Mouse (Mus musculus) intestine, embryonic 16.5 days (tissue): ENCODE measurements around the gene Bclaf3. TPM values are rescaled to one million over a fixed set of nuclear protein-coding genes. Genes with fewer than 3 reads are reported as not detected.
"Not testable (repeated sequence)": the region's sequence is repeated elsewhere in the genome, so short reads cannot be mapped to it uniquely, and the experiment has no call there.

ENCODE experiments used
- ATAC-seq: fragments of 200-750 bp; cut with Nextera tagmentation; 2 replicates; pipeline ENCODE4 v1.8.0; 2017; ENCODE audit warnings: moderate TSS enrichment, moderate library complexity
- H3K27ac ChIP-seq: fragments of 300-500 bp; sonication (generic); 2 replicates; pipeline ENCODE4 v1.5.1; 2014; ENCODE audit warnings: mild to moderate bottlenecking, low read length
- H3K27me3 ChIP-seq: fragments of 300-500 bp; sonication (generic); replicated peaks from 2 replicates; pipeline ENCODE4 v1.6.1; 2014; ENCODE audit warnings: low read length, control low read depth, mixed read lengths; ENCODE audit not compliant: control insufficient read depth, insufficient read depth
- H3K36me3 ChIP-seq: fragments of 300-500 bp; sonication (generic); 2 replicates; pipeline ENCODE4 v1.6.1; 2014; ENCODE audit warnings: low read length, control low read depth; ENCODE audit not compliant: control insufficient read depth, insufficient read depth
- H3K4me1 ChIP-seq: fragments of 300-500 bp; sonication (generic); 2 replicates; pipeline ENCODE4 v1.6.1; 2014; ENCODE audit warnings: low read length, control low read depth, mixed read lengths; ENCODE audit not compliant: control insufficient read depth, insufficient read depth
- H3K4me2 ChIP-seq: fragments of 300-500 bp; sonication (generic); 2 replicates; pipeline ENCODE4 v1.6.1; 2014; ENCODE audit warnings: low read depth, low read length, control low read depth
- H3K4me3 ChIP-seq: fragments of 300-500 bp; sonication (generic); 2 replicates; pipeline ENCODE4 v1.5.1; 2014; ENCODE audit warnings: mild to moderate bottlenecking, low read length
- H3K9ac ChIP-seq: fragments of 300-500 bp; sonication (generic); 2 replicates; pipeline ENCODE4 v1.6.1; 2014; ENCODE audit warnings: low read depth, low read length
- H3K9me3 ChIP-seq: fragments of 300-500 bp; sonication (generic); 2 replicates; pipeline ENCODE4 v1.6.1; 2016; ENCODE audit warnings: low read length, control low read depth; ENCODE audit not compliant: control insufficient read depth
- WGBS: fragments of 180-500 bp; shearing (Covaris S2); extraction: QIAGEN DNeasy Blood & Tissue Kit; methylation state at CpG from one replicate; pipeline ENCODE4 v1.1.7; 2014; 5-methylcytosine and 5-hydroxymethylcytosine counted together
- polyA plus RNA-seq: library from polyadenylated mRNA; unstranded; fragments of >200 nt; fragmentation: Nextera tagmentation; extraction: Ambion mirVana; gene quantifications from 2 replicates; pipeline ENCODE4 v1.2.1, GENCODE M21; 2015

The Bclaf3 gene
- polyA plus RNA-seq: 10.2 and 10.8 TPM in 2 replicates

- no peak within 1 kb of the TSS for H3K4me2 ChIP-seq
- no peak within 1 kb of the TSS for H3K9ac ChIP-seq
- WGBS: 80% methylated on average over 6 of the region's 6 CpGs
- ATAC-seq: no peak
- no peaks in the 10 kb centered on the region for H3K4me1 ChIP-seq
- H3K27me3 ChIP-seq: no peaks in the 10 kb centered on the region
- H3K36me3 ChIP-seq: no peaks in the 10 kb centered on the region
- no peak within 1 kb of the TSS for H3K27ac ChIP-seq
- no peaks in the 10 kb centered on the region for H3K9me3 ChIP-seq
- H3K4me3 ChIP-seq: no peak within 1 kb of the TSS
Observed at GRCm38 (mm10) chrX:159526388-159526787, at the start of gene Bclaf3. Bclaf3 (plus strand) TSS chrX:159526688.

- not testable (repeated sequence) for H3K9ac ChIP-seq, H3K4me2 ChIP-seq, ATAC-seq, H3K27ac ChIP-seq, H3K9me3 ChIP-seq, H3K36me3 ChIP-seq, H3K4me3 ChIP-seq, H3K27me3 ChIP-seq, H3K4me1 ChIP-seq
- WGBS: 82% methylated on average over 4 of the region's 4 CpGs
Observed at GRCm38 (mm10) chrX:159478243-159478940, 48.1 kb upstream of the Bclaf3 start.

GRCm38 (mm10) chrX:159484247-159484646 is 42.2 kb upstream of the Bclaf3 start:
- no peak for ATAC-seq
- Histone ChIP-seq H3K4me3 (no peak overlapping the region), H3K9me3 (no peaks in the 10 kb centered on the region), H3K27me3 (no peaks in the 10 kb centered on the region), H3K4me1 (no peaks in the 10 kb centered on the region), H3K27ac (no peak overlapping the region), H3K9ac (no peak overlapping the region), H3K36me3 (no peaks in the 10 kb centered on the region), H3K4me2 (no peak overlapping the region)
- 86% methylated on average over 1 of the region's 1 CpGs for WGBS

GRCm38 (mm10) chrX:159503181-159503580 is 23.3 kb upstream of the Bclaf3 start:
- WGBS: 61% methylated on average over 2 of the region's 2 CpGs
- no peak overlapping the region for H3K27ac ChIP-seq
- ATAC-seq: no peak

GRCm38 (mm10) chrX:159508331-159509036 is 18.0 kb upstream of the Bclaf3 start:
- Histone ChIP-seq H3K27me3 (no peaks in the 10 kb centered on the region), H3K27ac (no peak overlapping the region), H3K9ac (no peak overlapping the region), H3K4me2 (no peak overlapping the region), H3K36me3 (no peaks in the 10 kb centered on the region), H3K4me3 (no peak overlapping the region), H3K4me1 (no peaks in the 10 kb centered on the region), H3K9me3 (no peaks in the 10 kb centered on the region)
- no peak for ATAC-seq
- 55% methylated on average over 19 of the region's 19 CpGs for WGBS

More at GRCm38 (mm10) chrX:159503181-159503580, 23.3 kb upstream of the Bclaf3 start:
- no peaks in the 10 kb centered on the region for H3K9me3 ChIP-seq
- no peak overlapping the region for H3K4me2 ChIP-seq
- no peaks in the 10 kb centered on the region for H3K27me3 ChIP-seq
- no peaks in the 10 kb centered on the region for H3K36me3 ChIP-seq
- H3K4me3 ChIP-seq: no peak overlapping the region
- H3K4me1 ChIP-seq: no peaks in the 10 kb centered on the region
- H3K9ac ChIP-seq: no peak overlapping the region

GRCm38 (mm10) chrX:159509042-159509441 is 17.4 kb upstream of the Bclaf3 start:
- Histone ChIP-seq H3K27me3 (no peaks in the 10 kb centered on the region), H3K4me2 (no peak overlapping the region), H3K4me1 (no peaks in the 10 kb centered on the region), H3K4me3 (no peak overlapping the region), H3K9ac (no peak overlapping the region), H3K27ac (no peak overlapping the region), H3K9me3 (no peaks in the 10 kb centered on the region), H3K36me3 (no peaks in the 10 kb centered on the region)
- WGBS: 63% methylated on average over 4 of the region's 4 CpGs
- ATAC-seq: no peak

GRCm38 (mm10) chrX:159509847-159510715 is 16.4 kb upstream of the Bclaf3 start:
- no peak overlapping the region for H3K9ac ChIP-seq
- no peaks in the 10 kb centered on the region for H3K36me3 ChIP-seq
- H3K27me3 ChIP-seq: no peaks in the 10 kb centered on the region
- H3K9me3 ChIP-seq: no peaks in the 10 kb centered on the region
- H3K4me1 ChIP-seq: no peaks in the 10 kb centered on the region
- WGBS: 75% methylated on average over 19 of the region's 19 CpGs
- ATAC-seq: no peak
- no peak overlapping the region for H3K27ac ChIP-seq
- H3K4me3 ChIP-seq: no peak overlapping the region
- no peak overlapping the region for H3K4me2 ChIP-seq

- no peak for ATAC-seq
- WGBS: 71% methylated on average over 9 of the region's 9 CpGs
- Histone ChIP-seq H3K4me2 (no peak overlapping the region), H3K36me3 (no peaks in the 10 kb centered on the region), H3K4me1 (no peaks in the 10 kb centered on the region), H3K9me3 (no peaks in the 10 kb centered on the region), H3K27ac (no peak overlapping the region), H3K9ac (no peak overlapping the region), H3K4me3 (no peak overlapping the region), H3K27me3 (no peaks in the 10 kb centered on the region)
Observed at GRCm38 (mm10) chrX:159510716-159511051, 15.8 kb upstream of the Bclaf3 start.

- H3K27me3 ChIP-seq: no peaks in the 10 kb centered on the region
- no peak overlapping the region for H3K27ac ChIP-seq
- 90% methylated on average over 6 of the region's 6 CpGs for WGBS
- no peak for ATAC-seq
- no peaks in the 10 kb centered on the region for H3K9me3 ChIP-seq
- H3K4me2 ChIP-seq: no peak overlapping the region
- H3K9ac ChIP-seq: no peak overlapping the region
- H3K4me1 ChIP-seq: no peaks in the 10 kb centered on the region
- H3K36me3 ChIP-seq: no peaks in the 10 kb centered on the region
- H3K4me3 ChIP-seq: no peak overlapping the region
Observed at GRCm38 (mm10) chrX:159515599-159515998, 10.9 kb upstream of the Bclaf3 start.
